ENCODE assay signal across 18 mouse cellular contexts in genomic region chr14:30886204-30886603, GRCm38 (mm10). TPM values are rescaled to one million over a fixed set of nuclear protein-coding genes. Genes with fewer than 3 reads are reported as not detected.
DNase-seq lines count a peak whose midpoint lies in the region; ATAC-seq and TF ChIP-seq lines count a peak whose summit lies in the region.
"Had no signal": no experiment of that assay in that cellular context is flagged by ENCODE, and none has a peak within 500 bp of the region (broad histone marks: within the 10 kb centered on the region; RNA-seq: fewer than 3 reads in every experiment).

Gene Itih4, plus strand, starts transcription at chr14:30886476.

- WGBS in lung, postnatal 0 days: 83% methylated on average over 3 of the region's 3 CpGs
- 59% methylated on average over 3 of the region's 3 CpGs for WGBS in liver, embryonic 16.5 days (ENCODE audit: insufficient replicate concordance)

- H3K36me3 ChIP-seq in lung, postnatal 0 days (ENCODE audit: insufficient read depth, low read length): no peaks in the 10 kb centered on the region
- no peaks in the 10 kb centered on the region for H3K36me3 ChIP-seq in liver, embryonic 16.5 days (ENCODE audit: control insufficient read depth, insufficient read depth)
- H3K36me3 ChIP-seq: embryonic facial prominence, embryonic 10.5 days; heart, embryonic 12.5 days; hindbrain, embryonic 10.5 days had no signal

- TF ChIP-seq CTCF in gastrocnemius, adult 2 months (IDR thresholded peaks at IDR 0.05): no peak
- no peak for TF ChIP-seq CTCF in lung, postnatal 0 days (IDR thresholded peaks at IDR 0.05)

- DNase-seq in gastrocnemius, adult 2 months: no peak
- no peak for DNase-seq in gastrocnemius, postnatal 4 days (ENCODE audit: low spot score in 2 of 2)
- no peak for DNase-seq in lung, postnatal 0 days (ENCODE audit: low spot score)
- DNase-seq in lung, postnatal 10 days: no peak
- no peak for DNase-seq in adipocyte (ENCODE audit: low spot score)
- DNase-seq: adrenal gland, postnatal 36 days; cerebellum, adult 2 months; cerebellum, postnatal 10 days; gastrocnemius, postnatal 14 days had no signal

- no peak within 1 kb of the TSS for H3K4me2 ChIP-seq in lung, postnatal 0 days (replicated peaks; ENCODE audit: low read depth, low read length)
- H3K4me2 ChIP-seq in liver, embryonic 16.5 days (ENCODE audit: low read depth, low read length): peak within 1 kb of the TSS; percentile 31
- H3K4me2 ChIP-seq: heart, embryonic 12.5 days; hindbrain, embryonic 14.5 days had no signal

- no peak within 1 kb of the TSS for H3K4me3 ChIP-seq in gastrocnemius, adult 2 months
- no peak within 1 kb of the TSS for H3K4me3 ChIP-seq in lung, postnatal 0 days (ENCODE audit: low read depth, low read length)
- H3K4me3 ChIP-seq in liver, embryonic 16.5 days (ENCODE audit: low read depth, low read length): peak within 1 kb of the TSS; percentile 40
- H3K4me3 ChIP-seq: embryonic facial prominence, embryonic 10.5 days; heart, embryonic 12.5 days; hindbrain, embryonic 10.5 days had no signal

- no peaks in the 10 kb centered on the region for H3K9me3 ChIP-seq in lung, postnatal 0 days (ENCODE audit: low read length)
- H3K9me3 ChIP-seq in liver, embryonic 16.5 days (replicated peaks; ENCODE audit: control insufficient read depth, low read length): no peaks in the 10 kb centered on the region
- H3K9me3 ChIP-seq: embryonic facial prominence, embryonic 10.5 days; heart, embryonic 12.5 days; hindbrain, embryonic 10.5 days had no signal

- TF ChIP-seq EP300 in lung, postnatal 0 days (IDR thresholded peaks at IDR 0.05): no peak

- H3K27me3 ChIP-seq in lung, postnatal 0 days (replicated peaks; ENCODE audit: insufficient read depth, low read length): no peaks in the 10 kb centered on the region
- no peaks in the 10 kb centered on the region for H3K27me3 ChIP-seq in liver, embryonic 16.5 days (ENCODE audit: control insufficient read depth, insufficient read depth, low read depth, low read length)
- H3K27me3 ChIP-seq: heart, embryonic 12.5 days had no signal

- H3K27ac ChIP-seq in gastrocnemius, adult 2 months: 0 out of 2 replicates have a peak within 1 kb of the TSS, but pooled peaks have one; percentile 68
- peak within 1 kb of the TSS; percentile 61; the same call in 1 of the 2 replicates for H3K27ac ChIP-seq in lung, postnatal 0 days (ENCODE audit: low read length)
- peak within 1 kb of the TSS; percentile 77 for H3K27ac ChIP-seq in liver, embryonic 16.5 days (ENCODE audit: low read length)
- H3K27ac ChIP-seq: embryonic facial prominence, embryonic 10.5 days; hindbrain, embryonic 10.5 days; hindbrain, embryonic 14.5 days had no signal

- H3K9ac ChIP-seq in lung, postnatal 0 days (replicated peaks; ENCODE audit: low read depth): no peak within 1 kb of the TSS
- no peak within 1 kb of the TSS for H3K9ac ChIP-seq in liver, embryonic 16.5 days (ENCODE audit: low read depth, low read length)
- H3K9ac ChIP-seq: heart, embryonic 12.5 days; hindbrain, embryonic 14.5 days had no signal

- ATAC-seq in lung, postnatal 0 days: no peak
- ATAC-seq in liver, embryonic 16.5 days (ENCODE audit: low read depth): peak; percentile 66
- ATAC-seq: forebrain, embryonic 16.5 days had no signal

- intact Hi-C loops in gastrocnemius, adult 2 months (cut with DNase I): no loop called here

- peaks cover 10% of the 10 kb centered on the region for H3K4me1 ChIP-seq in lung, postnatal 0 days (ENCODE audit: insufficient read depth, low read depth, low read length)
- no peaks in the 10 kb centered on the region; the same call in 1 of the 2 replicates for H3K4me1 ChIP-seq in liver, embryonic 16.5 days (ENCODE audit: control insufficient read depth, low read depth, low read length)

RNA-seq across cellular contexts. Expression of gene Itih4, which starts in this region (rescaled TPM):
- total RNA-seq in gastrocnemius, adult 2 months (2021): under 1 TPM; 0.11 to 0.13 TPM
- total RNA-seq in gastrocnemius, postnatal 4 days (2021): 1 to 10 TPM in 1 of 2 experiments, under 1 TPM in 1; 0.86 to 4.6 TPM
- polyA plus RNA-seq in lung, postnatal 0 days (2015; fragmentation: Nextera tagmentation; extraction: Ambion mirVana): 6.7 and 7.9 TPM in 2 replicates
- polyA plus RNA-seq in liver, embryonic 16.5 days (2015; fragmentation: Nextera tagmentation; extraction: Ambion mirVana): 278 and 305 TPM in 2 replicates
- total RNA-seq: gastrocnemius, postnatal 14 days; granulocyte monocyte progenitor cell, adult 5-6 weeks had no signal
- polyA plus RNA-seq: embryonic facial prominence, embryonic 10.5 days; embryonic facial prominence, embryonic 14.5 days; forebrain, embryonic 11.5 days; forebrain, embryonic 16.5 days; hindbrain, embryonic 10.5 days; hindbrain, embryonic 14.5 days had no signal

Comparison
In these comparisons a context has a peak if more than half of its experiments do, and no peak if none do; other contexts are left out.
1. RNA of gene Itih4 (polyA plus RNA-seq): 278 to 305 TPM in liver, embryonic 16.5 days; 6.7 to 7.9 TPM in lung, postnatal 0 days; every median in the first group is over 10 times any median in the second.
2. Peak in every context shown above with its lines, with median percentiles within 50 percentile points of each other: H3K27ac ChIP-seq.